Mouse (Mus musculus) T-helper 17 cell (primary cell): Measurements from ENCODE around the gene Zswim7.

Experiments
- in situ Hi-C, 2 experiments: fragments of 300-600 bp; cut with MboI, MseI; formaldehyde crosslinking; loops; 1 replicate in 1 of 2; 2 replicates in 1 of 2; pipeline ENCODE4 v1.15.1; 2025; ENCODE audit warnings: high pct_unique_total_duplicates in 2 of 2

Gene Zswim7

GRCm38 (mm10) chr11:62263599-62263998 lies 17.6 kb downstream of the Zswim7 start:
- in situ Hi-C loops: loop anchor here in 1 of 2 experiments (10.0 kb wide), 1 partner anchor 219 kb away; no protein-coding TSS in a partner anchor

- in situ Hi-C loops: no loop called here
Measured at GRCm38 (mm10) chr11:62259214-62259613, 22.0 kb downstream of the Zswim7 start.

- in situ Hi-C loops: no loop called here
Measured at GRCm38 (mm10) chr11:62253380-62253779, 27.8 kb downstream of the Zswim7 start.

- in situ Hi-C loops: no loop called here
Measured at GRCm38 (mm10) chr11:62251047-62251446, 30.1 kb downstream of the Zswim7 start.

- in situ Hi-C loops: no loop called here
Measured at GRCm38 (mm10) chr11:62249266-62250037, 31.7 kb downstream of the Zswim7 start.

- in situ Hi-C loops: no loop called here
Measured at GRCm38 (mm10) chr11:62248401-62249244, 32.6 kb downstream of the Zswim7 start, which contains the start of gene Adora2b. Gene Adora2b (plus strand): TSS chr11:62248984.

- in situ Hi-C loops: no loop called here
Measured at GRCm38 (mm10) chr11:62247759-62248400, 33.3 kb downstream of the Zswim7 start.

GRCm38 (mm10) chr11:62244471-62244870 lies 36.7 kb downstream of the Zswim7 start:
- in situ Hi-C loops: no loop called here

GRCm38 (mm10) chr11:62243871-62244270 lies 37.3 kb downstream of the Zswim7 start:
- in situ Hi-C loops: no loop called here

- in situ Hi-C loops: no loop called here
Measured at GRCm38 (mm10) chr11:62240631-62241261, 40.4 kb downstream of the Zswim7 start.

GRCm38 (mm10) chr11:62224797-62225196 lies 56.4 kb downstream of the Zswim7 start:
- in situ Hi-C loops: loop anchor here (5.0 kb wide), 2 partner anchors 87 to 727 kb away; no protein-coding TSS in a partner anchor

- in situ Hi-C loops: loop anchor here in 1 of 2 experiments (5.0 kb wide), 1 partner anchor 87 kb away; no protein-coding TSS in a partner anchor
Measured at GRCm38 (mm10) chr11:62223962-62224361, 57.2 kb downstream of the Zswim7 start.

GRCm38 (mm10) chr11:62223416-62223815 lies 57.8 kb downstream of the Zswim7 start:
- in situ Hi-C loops: loop anchor here in 1 of 2 experiments (5.0 kb wide), 1 partner anchor 86 kb away; no protein-coding TSS in a partner anchor

GRCm38 (mm10) chr11:62220756-62221510 lies 60.2 kb downstream of the Zswim7 start:
- in situ Hi-C loops: loop anchor here in 1 of 2 experiments (5.0 kb wide), 1 partner anchor 84 kb away; no protein-coding TSS in a partner anchor

- in situ Hi-C loops: no loop called here
Measured at GRCm38 (mm10) chr11:62217751-62218150, 63.4 kb downstream of the Zswim7 start.
